Mouse (Mus musculus): ENCODE data around the gene Akr1a1.

Gene Akr1a1

GRCm38 (mm10) chr4:116657971-116658370, 6.5 kb upstream of the Akr1a1 start:
- DNase-seq = no peak

DNA sequence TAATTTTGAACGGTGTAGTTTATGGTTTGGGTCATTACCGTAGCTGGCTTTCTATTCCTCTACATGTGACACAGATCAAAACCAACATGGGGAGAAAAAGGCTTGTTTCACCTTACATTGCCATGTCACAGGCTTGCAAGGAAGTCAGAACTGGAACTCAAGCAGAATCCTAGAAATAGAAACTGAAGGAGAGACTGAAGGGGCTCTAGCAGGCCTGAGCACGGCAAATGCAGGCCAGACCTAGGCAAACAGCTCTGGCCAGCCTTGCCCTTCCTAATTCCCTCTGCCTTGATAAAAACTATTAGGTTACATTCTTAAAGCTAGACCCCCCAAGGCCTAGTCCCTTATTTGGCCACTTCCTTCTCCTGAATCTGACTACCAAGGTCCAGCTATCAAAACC, 4.2 kb upstream of the Akr1a1 start:
- no peak for DNase-seq

DNA sequence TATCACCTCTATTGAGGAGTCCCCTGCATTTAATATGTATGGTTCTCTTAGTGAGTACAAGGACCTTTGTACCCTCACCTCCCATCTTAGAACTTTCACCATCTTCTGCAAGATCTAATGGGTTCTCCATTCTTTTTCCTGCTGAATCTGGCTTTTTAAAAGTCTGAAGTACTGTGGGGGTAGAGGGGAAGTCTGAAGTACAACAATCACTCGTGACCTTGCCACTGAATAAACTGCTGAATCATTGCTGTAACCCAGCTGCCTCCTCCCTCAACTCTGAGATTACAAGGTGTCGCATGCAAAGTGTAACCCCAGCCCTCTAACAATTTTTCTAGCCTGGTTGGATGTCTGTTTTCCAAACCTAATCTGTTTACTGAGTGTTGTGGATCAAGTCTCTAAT, 3.6 kb upstream of the Akr1a1 start:
- DNase-seq = no peak

DNA sequence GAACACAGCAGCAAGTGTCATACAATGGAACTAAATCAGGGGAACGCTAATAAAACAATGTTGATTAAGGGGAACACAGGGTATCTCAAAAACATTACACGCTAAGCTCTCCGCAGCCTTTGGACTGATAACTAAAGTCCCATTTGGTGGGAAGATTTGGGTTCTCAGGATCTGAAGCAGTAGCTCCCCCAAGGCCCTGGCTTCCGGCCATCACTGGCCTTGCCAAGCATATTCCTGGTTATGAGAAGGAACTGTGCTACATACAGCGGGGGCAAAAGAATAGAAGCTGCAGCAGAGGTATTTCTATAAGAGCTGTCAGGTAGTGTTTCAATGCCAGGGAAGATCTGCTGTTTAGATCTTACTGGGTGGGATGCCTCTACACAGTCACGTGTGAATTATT, 1.7 kb upstream of the Akr1a1 start:
- no peak for DNase-seq

- no peak for DNase-seq
Measured at GRCm38 (mm10) chr4:116651797-116652135, 286 bp upstream of the Akr1a1 start.

DNA sequence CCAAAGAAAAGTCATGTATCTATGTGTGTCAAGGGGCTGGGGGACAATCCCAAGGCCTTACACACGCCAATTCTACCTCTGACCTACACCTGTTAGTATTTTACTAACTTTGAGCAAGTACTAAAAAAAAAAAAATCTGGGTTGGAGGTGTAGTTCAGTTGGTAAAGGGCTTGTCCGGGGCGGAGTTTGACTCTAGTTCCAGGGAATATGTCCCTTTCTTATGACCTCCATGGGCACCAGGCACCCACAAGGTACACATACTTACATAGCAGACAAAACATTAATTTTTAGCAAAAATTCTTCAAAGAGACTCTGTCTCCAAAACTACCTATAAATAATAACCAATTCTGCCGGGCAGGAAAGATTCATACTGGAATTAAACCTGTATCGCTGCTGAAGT, 1.1 kb downstream of the Akr1a1 start:
- no peak for DNase-seq

DNA sequence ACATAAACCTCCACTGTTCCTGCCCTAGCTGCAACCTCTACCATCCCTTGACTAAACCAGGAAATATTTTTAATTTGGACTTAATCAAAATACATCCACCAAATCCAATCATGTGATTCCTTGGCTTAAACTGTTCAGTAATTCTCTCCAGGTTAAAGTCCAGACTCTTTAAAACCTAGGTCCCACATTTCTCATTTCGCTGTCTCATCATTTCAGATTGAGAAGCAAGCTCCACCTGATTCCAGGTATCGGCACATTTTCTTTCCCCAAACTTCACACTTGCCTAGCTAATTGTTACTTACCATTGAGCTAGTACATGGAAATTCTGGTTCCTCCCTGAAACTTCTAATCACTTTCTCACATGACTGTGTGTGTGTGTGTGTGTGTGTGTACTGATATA, 2.1 kb downstream of the Akr1a1 start:
- DNase-seq = no peak

GRCm38 (mm10) chr4:116645624-116646023, 5.9 kb downstream of the Akr1a1 start:
- no peak for DNase-seq

- DNase-seq = peak; percentile 34
Measured at GRCm38 (mm10) chr4:116644326-116644725, 7.2 kb downstream of the Akr1a1 start.

DNA sequence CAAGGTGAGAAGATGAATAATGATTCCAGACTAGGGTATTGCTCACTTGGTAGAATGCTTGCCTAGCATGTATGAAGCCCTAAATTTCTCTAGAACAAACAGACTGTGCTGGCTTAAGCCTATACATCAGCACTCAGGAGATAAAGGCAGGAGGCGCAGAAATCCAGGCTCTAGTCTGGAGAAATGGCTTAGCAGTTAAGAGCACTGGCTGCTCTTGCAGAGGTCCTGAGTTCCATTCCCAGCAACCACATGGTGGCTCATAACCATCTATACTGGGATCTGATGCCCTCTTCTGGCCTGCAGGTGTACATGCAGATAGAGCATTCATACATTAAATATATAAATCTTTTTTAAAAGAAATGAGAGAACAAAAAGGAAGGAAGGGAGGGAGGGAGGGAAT, 9.4 kb downstream of the Akr1a1 start:
- DNase-seq = no peak

DNA sequence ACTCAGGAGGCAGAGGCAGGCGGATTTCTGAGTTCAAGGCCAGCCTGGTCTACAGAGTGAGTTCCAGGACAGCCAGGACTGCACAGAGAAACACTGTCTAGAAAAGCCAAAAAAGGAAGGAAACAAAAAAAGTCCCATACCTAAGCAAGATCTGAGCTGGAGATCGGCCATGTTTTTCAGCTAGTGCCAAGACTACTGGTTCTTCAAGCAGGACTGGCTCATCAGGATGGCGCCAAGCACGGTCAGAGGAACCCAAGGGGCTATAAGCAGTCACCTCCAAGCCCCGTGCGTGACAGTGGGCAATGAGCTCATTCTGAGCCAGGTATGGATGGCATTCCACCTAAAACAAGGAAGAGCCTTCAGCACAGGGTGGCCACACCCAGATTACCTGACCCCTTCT, 12.7 kb downstream of the Akr1a1 start:
- no peak for DNase-seq

- DNase-seq = no peak
Measured at GRCm38 (mm10) chr4:116635197-116635596, 16.3 kb downstream of the Akr1a1 start.

DNA sequence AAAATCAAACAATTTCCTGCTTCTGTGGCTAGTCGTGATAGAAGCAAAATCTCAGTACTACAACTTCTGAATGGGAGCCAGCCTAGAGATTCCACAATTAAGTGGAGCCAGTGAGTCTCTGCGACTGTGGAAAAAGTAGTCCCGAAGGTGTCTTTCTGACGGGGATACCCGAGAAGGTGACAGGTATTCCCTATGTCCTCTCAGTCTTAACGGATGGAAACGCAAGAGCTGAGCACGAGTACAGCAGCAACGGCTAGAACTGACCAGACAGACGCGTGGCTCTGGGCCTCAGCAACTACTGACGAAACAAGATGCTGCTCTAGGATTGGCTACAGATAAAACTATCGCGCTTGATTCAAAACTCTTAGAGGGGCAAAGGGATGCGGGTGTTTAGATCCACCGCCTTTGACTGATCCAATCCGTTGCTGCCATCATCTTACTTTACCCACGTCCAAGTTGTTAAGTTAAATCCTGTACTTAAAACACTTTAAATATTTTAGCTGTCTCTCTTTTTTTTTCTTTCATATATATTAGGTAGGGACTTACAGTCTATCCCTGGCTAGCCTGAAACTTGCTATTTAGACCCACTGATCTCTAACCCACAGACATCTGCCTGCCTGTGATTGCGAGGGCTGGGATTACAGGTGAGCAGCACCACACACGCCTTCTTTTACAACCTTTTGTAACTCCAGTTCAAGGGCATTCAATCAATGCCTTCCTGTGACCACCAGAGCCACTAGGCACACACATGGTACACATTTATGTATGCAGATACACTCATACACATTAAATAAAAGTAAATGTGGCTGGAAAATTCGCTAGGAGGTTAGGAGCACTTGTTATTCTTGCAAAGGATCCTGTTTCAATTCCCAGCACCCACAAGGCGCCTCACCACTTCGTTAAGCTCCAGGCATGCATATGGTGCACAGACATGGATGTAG, 23.5 kb downstream of the Akr1a1 start, which contains the start of gene Nasp:
Nasp (minus strand) TSS at position 220 of the 941 bp plus-strand sequence.
- peak; percentile 77 for DNase-seq

- DNase-seq = peak; percentile 88
Measured at GRCm38 (mm10) chr4:116627359-116627716, 24.1 kb downstream of the Akr1a1 start.

DNA sequence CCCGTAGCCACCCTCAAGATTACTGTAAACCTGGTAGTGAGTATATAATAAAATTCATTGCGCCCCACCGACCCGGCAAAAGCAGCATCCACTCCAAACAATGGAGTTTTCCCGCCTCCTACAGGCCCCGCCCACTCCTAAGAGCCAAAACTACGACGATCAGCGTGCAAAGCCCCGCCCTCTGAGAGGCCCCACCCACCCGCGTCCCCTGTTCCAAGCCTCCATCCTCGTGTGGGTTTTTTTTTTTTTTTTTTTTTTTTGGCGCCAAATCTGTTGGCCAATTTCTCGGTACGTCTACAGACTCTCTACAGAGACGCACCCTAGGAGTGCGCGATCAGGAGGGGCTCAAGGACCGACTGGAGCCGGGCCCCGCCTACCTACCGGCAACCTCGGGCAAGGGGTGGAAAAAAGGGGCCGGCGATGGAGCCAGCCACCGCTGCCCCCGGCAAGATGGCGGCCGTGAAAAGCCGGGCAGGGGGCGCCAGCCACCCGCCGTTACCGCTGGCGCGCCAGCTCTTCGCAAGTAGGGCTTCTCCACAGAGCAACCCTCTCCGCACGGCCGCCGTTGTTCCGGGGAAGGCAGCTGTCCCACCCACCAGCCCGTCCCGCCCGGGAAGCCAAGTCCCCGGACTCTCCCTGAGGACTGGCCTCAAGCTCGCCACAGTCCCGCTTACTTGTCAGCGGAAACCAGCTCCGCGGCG, 24.7 kb downstream of the Akr1a1 start:
- peak; percentile 96 for DNase-seq

- DNase-seq = no peak
Measured at GRCm38 (mm10) chr4:116624831-116625230, 26.6 kb downstream of the Akr1a1 start.

DNA sequence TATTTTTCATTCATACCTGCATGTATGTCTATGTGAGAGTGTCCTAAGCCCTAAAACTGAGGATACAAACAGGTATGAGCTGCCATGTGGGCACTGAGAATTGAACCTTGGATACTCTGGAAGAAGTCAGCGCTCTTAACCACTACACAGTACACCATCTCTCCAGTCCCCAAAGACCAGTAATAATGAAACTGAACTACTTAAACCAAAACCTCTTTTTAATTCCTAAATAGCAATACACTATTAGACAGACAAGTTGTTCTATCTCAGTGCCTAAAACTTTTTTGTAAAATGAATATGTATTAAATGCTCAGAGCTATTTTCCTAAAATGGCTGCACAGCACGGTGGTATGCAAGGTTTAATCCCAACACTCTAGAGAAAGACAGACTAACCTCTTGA, 36.2 kb downstream of the Akr1a1 start:
- no peak for DNase-seq

DNA sequence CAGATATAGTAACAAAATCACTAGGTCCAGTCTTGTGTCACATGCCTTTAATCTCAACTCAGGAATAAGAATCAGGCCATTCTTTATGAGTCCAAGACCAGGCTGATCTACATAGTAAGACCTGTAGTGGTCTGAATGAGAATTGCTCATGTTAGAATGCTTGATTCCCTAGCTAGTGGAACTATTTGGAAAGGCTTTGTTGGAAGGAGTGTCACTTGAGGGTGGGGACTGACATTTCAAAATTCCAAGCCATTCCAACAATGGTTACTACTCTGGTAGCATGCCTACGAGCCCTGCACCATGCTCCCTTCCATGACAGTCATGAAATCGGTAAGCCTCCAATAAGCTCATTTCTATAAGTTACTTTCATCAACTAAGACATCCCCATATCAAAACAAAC, 38.9 kb downstream of the Akr1a1 start:
- no peak for DNase-seq

- DNase-seq = peak; percentile 88
Measured at GRCm38 (mm10) chr4:116596978-116597881, 54.2 kb downstream of the Akr1a1 start.

GRCm38 (mm10) chr4:116596379-116596778, 55.1 kb downstream of the Akr1a1 start, which contains the start of gene Ccdc17:
TSS of gene Ccdc17 (plus strand) at chr4:116596654.
- no peak for DNase-seq

DNA sequence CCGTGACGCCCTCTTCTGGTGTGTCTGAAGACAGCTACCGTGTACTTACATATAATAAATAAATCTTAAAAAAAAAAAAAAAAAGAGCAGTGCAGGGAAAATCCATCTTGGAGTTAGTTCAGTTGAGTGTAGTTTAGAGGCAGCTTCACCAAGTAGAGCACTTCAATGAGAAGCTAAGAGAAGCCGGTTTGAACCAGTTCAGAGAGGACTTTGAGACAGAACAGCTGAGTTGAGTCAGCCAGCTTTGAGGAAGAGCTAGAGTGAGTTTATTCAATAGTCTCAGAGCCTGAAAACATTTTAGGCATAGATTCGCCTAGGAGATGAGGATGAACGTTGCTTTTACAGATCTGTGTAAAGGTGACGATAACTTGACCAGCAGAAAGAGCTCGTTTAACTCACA, 55.7 kb downstream of the Akr1a1 start:
- DNase-seq = no peak
